Mouse (Mus musculus) cortical plate, adult 2 months (tissue): ENCODE data around the gene AU022252.

Source experiments
- CTCF ChIP-seq: fragments of 200-500 bp; IDR thresholded peaks from 2 replicates; pipeline ENCODE4 v1.5.1; 2011; ENCODE audit warnings: mild to moderate bottlenecking, control low read depth, low read length; ENCODE audit not compliant: insufficient read depth; ENCODE audit errors: extremely low read depth
- POLR2A ChIP-seq: fragments of 200-500 bp; IDR thresholded peaks from 2 replicates; pipeline ENCODE4 v1.6.1; 2011; ENCODE audit warnings: mild to moderate bottlenecking, low read length, control low read depth; ENCODE audit not compliant: insufficient read depth; ENCODE audit errors: extremely low read depth

GRCm38 (mm10) chr4:119165916-119166315 lies 66.6 kb downstream of the AU022252 start:
- TF ChIP-seq CTCF = no peak
- TF ChIP-seq POLR2A = no peak
